Mouse (Mus musculus) WW6 (cell line): ENCODE results near the gene Mthfsl.
"Not testable (repeated sequence)": the region's sequence is repeated elsewhere in the genome, so short reads cannot be mapped to it uniquely, and the experiment has no call there.

Experiments used
- DNase-seq: peaks from one replicate; pipeline ENCODE4 v3.0.0-alpha.2; 2013; ENCODE audit warnings: low read depth, low spot score

Mthfsl gene

DNA sequence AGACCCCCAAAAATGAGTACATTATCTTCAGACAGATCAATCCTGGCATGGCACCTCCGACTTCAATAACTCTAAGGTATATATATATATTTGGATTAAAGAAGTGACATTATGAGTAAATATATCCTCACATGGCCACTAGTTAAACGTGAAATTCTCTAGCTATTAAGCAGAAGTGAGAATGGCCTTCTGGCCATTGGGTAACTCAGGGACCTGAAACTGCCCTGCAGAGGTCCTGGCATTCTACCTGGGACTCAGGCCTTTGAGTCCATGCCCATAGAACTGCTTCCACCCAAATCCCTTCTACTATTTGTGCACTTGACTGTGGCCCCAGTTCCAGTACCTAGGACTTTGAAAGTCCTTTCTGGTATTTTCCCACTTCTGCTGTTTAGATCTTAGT is 28.8 kb downstream of the Mthfsl start:
- not testable (repeated sequence) for DNase-seq

DNA sequence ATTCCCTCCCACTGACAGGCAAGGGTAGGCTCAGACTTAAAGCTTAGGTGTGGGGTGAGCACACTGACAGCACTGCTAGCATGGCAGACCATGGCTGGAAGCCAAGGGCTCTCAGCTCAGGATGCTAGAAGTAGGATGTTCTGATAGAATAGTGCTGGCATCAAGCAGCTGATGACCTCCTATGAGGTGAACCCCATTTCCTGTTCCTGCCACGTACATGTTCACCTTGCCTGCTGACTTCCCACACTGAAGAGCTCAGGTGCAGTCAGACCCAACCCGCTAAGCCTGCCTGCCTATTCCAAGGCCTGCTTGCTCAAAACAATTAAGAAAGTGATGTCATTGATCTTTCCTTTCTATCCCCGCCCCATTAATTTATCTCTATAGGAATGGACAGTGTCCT is 30.6 kb downstream of the Mthfsl start:
- not testable (repeated sequence) for DNase-seq

DNA sequence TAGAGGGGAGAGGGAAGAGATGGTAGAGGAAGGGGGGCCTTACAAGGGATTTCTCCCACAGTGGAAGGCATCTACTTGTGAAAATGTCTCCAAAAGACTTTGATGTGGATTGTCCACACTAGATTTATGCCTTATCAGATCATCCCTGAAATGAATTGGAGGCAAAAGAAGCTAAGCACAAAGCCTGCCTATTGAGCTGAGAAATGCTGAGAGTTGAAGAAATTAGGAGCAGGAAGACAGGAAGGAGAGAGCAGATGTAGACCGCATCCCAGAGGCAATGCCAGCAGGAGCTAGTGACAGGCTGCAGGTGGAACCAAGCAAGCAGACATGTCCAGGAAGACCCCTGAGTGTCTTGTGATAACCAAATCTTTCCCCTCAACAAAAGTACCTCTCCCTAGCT is 33.4 kb downstream of the Mthfsl start:
- not testable (repeated sequence) for DNase-seq

GRCm38 (mm10) chr9:88658341-88658740 is 61.8 kb downstream of the Mthfsl start:
- not testable (repeated sequence) for DNase-seq

- DNase-seq = not testable (repeated sequence)
Observed at GRCm38 (mm10) chr9:88650742-88651141, 69.4 kb downstream of the Mthfsl start.
